Mouse (Mus musculus): ENCODE results near the gene Gm8126.
"Not testable (repeated sequence)": the region's sequence is repeated elsewhere in the genome, so short reads cannot be mapped to it uniquely, and the experiment has no call there.

Gm8126 gene

DNA sequence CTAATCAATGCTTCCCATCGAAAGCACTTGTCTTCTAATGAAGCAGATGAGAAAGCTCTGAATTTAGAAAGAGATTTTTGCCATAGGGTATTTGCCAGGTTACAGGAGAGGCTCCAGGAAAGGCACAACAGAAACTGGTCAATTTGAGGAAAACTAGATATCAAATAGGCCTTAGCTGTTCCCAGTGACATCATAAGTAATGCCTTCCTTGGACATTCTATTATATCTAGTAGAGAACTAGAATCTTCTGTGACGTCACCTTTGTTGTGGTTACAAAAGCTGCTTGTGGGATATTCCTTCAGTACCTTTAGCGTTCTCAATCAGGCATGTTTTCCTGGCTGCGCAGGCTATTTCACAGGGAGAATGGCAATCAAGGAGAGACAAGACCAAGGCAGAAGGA, at the start of gene Gm8126:
Gene Gm8126, plus strand, starts transcription at position 301 of the 400 bp plus-strand sequence.
- not testable (repeated sequence) for DNase-seq (ENCODE audit: low spot score in 2 of 2)

DNA sequence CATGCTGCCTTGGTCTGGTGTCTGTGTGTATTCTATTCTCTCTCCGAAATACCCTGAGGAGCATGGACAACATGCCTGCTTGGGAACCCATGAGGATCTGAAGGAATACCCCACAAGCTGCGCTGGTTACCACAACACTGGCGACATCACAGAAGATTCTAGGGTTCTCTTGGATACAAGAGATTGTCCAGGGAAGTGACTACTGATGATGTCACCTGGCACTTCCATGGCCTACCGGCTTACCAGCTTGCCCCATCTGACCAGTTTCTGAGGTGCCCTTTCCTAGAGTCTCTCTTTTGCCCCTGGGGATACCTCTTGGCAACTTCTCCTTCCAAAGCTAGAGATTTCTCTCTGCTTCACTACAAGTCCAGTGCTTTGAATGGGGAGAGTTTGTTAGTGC, 23.2 kb upstream of the Gm8126 start, which contains the start of gene Gm8122:
Gene Gm8122, minus strand, starts transcription at position 101 of the 400 bp plus-strand sequence.
- not testable (repeated sequence) for DNase-seq (ENCODE audit: low spot score in 2 of 2)

DNA sequence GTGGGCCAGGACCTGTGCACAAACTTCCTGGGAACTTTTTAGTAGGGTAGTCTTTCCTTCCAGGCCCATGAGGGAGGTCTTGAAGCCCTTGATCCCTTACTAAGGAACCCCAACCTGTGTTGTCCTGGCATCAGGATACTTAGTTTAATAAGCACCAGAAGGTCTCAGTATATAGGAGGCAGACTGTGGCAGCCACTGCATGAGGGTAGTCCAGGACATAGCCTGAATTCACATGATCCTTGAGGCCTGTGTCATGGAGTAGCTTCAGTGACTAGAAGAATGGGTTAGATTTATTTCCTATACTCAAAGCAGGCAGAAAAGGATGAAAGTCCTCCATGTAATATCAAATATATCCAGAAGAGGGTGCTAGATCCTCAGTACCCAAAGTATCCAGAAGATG, 20.7 kb upstream of the Gm8126 start:
- peak in 1 of 2 experiments; percentile 30 for DNase-seq (ENCODE audit: low spot score in 2 of 2)

DNA sequence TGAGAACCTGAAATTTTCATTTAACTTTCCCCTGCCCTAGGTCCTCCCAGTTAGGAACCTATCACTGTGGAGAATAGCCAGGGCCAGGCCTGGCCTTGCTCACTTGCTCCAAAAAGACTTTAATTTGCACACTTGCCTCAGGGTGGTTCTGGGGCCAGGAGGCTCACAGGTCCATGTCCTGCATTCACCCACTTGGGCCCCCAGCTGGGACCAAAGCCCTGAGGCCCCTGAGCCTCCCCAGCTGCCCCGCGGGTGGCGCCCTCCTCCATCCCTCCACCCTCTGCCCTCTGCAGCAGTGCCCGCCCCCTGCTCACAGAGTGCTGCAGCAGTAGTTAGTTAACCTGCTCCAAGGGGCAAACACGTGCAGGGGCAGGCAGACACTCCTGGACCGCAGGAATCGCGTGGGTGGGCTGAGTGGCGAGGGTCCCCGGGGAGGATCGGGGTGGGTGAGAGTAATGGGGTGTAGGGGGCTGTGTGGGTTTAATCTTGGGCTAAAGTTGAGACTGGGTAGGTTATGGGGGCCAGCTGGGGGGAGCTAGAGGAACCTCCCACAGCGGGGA, 8.8 kb upstream of the Gm8126 start:
- not testable (repeated sequence) for DNase-seq (ENCODE audit: low spot score in 2 of 2)

DNA sequence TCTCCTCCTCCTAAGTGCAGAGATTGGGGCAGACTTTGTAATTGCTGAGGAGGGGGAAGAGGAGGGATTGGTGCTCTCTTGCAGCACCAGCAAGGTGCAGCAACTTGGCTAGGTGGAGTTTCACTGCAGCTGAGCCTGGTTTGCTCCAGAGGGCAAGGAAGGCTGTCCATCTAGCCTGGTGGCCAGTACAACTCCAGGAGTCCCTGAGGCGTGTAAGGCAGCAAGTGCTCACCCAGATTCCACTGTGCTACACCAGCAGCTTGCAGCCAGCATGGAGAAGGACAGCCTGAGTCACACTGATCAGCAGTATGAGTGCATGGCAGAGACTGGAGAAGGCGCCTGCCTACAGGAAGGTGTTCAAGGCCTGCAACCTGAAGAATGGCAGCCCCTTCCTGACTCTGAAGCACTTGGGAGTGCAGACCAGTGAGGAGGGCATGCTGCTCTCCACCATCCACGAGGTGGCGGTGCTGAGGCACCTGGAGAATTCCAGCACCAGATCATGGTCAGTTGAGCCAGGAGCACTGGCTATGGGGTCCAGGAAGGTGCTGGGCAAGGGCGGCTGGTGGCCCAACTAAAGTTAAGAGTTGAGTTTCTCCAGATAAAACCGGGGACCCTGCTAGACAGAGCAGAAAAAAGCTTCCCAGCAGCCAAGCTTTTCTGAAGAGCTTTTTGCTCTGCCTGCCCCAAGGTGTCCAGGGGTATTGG, 7.7 kb upstream of the Gm8126 start:
- not testable (repeated sequence) for DNase-seq (ENCODE audit: low spot score in 2 of 2)

DNA sequence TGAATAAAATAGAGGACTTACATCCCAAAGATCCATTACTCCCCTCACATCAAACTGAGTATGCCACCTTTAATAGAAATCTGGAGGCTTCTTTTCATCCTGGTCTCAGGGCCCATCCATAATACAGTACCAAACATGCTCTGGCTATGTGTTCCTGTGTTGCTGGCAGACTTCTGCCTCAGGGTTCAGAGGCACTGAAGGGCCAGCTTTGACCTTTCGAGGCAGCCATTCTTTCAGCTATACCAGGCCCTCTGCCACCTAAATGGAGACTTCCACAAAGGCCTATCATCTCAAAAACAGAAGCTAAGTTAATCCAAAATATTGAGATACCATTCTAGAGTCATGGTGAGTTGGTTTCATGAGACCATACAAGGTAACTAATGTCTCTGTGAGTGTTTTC, 1.9 kb upstream of the Gm8126 start:
- not testable (repeated sequence) for DNase-seq (ENCODE audit: low spot score in 2 of 2)

DNA sequence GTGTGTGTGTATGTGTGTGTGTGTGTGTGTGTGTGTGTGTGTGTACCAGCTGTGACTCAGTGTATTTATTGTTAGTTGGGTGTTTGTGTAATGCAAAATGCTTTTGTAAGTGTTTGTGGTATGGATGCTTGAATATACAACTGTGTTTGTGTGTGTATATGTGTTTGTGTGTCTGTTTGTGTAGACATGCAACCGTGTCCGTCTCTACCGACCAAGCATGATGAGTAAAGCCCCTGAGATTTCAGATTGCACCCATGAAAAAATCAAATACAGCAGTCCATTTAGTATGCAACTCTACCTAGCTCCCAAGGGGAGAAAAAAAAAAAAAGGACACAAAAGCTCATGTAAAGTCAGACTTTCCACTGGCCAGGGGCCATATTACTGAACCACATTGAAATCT, 5.0 kb downstream of the Gm8126 start:
- DNase-seq (ENCODE audit: low spot score in 2 of 2) = not testable (repeated sequence)

DNA sequence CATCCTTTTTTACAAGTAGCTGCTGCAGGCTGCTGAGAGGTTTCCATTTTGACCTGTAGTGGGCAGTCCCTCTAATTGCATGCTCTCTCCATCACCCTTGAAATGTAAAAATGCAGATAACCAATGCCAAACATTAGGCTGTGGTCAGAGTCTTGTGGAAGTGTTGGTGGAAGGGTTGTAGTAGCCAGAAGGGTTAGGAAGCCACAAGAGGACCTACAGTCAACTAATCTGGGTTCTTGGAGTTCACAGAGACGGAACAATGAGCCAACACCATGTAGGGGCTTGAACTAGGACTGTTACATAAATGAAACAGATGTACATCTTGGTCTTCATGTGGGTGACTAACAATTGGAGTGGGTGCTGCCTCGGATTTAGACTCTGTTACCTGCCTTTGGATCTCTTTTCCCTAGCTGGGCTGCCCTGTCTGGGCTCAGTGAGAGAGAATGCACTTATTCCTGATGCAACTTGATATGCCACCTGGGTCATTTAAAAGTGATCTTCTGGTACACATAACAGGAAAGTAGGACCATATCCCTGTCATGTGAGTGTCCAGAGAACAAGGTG, 10.2 kb downstream of the Gm8126 start:
- DNase-seq (ENCODE audit: low spot score in 2 of 2) = peak in 1 of 2 experiments; percentile 63

DNA sequence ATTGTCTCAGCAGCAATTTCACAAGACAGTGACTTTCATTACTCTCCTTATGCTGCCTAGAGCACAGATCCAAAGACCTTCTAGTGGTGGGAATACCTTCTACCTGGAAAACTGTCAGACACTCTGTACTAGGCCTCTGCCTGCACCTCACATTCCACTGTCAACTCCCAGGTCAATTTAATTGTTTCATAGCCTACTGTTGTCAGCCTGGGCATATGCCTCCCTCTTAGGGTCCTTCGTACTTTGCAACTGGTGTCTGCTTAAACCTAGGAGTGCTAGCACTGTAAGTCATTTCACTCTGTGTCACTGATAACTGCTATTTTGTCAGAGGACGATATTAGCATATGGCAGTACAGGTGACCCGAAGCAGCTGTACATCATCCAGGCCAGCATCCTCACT, 10.8 kb downstream of the Gm8126 start:
- not testable (repeated sequence) for DNase-seq (ENCODE audit: low spot score in 2 of 2)

DNA sequence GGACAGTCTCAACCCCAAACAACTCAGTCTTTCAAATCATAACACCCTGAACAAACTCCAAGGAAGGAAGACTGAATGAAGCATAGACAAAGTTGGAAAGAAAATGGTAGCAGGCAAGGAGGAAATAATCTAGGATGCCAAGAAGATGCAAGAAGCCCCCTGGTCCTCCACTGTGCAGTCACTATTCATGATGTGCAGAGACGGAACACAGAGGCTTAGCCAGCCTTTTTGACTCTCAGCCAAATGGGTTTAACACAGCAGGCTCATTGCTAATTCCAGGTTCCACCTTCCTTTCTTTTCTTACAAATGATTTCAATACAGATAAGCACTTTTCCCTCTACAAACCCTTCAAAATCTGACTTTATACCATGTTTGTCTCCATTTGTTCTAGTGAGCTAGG, 14.7 kb downstream of the Gm8126 start:
- DNase-seq (ENCODE audit: low spot score in 2 of 2) = not testable (repeated sequence)

DNA sequence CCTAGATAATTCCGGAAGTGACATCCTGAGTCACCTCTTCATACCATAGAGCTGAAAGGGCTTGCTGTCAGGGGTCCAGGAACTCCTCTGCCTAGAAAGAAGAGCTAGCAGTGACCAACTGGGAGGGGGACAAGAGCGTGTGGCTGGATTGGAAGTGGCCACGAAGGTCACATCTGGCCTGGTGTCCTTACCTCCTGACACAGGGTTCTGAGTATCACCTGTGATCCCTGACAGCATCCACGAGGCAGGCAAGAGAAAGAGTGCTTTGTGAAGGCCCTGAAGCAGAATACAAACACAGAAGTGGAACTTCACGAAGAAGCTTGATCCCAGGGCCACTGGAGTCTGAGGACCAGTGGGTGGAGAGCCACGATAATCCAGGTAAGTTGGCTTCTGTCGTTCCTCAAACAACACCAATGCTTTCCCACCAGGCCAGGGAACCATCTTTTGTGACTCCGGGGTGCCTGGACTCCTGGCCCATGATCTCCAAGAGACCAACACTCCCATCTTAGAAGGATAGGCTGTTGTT, 16.6 kb downstream of the Gm8126 start, which contains the start of gene Gm9732:
Gene Gm9732, plus strand, starts transcription at position 51 of the 526 bp plus-strand sequence.
- DNase-seq (ENCODE audit: low spot score in 2 of 2) = not testable (repeated sequence)

DNA sequence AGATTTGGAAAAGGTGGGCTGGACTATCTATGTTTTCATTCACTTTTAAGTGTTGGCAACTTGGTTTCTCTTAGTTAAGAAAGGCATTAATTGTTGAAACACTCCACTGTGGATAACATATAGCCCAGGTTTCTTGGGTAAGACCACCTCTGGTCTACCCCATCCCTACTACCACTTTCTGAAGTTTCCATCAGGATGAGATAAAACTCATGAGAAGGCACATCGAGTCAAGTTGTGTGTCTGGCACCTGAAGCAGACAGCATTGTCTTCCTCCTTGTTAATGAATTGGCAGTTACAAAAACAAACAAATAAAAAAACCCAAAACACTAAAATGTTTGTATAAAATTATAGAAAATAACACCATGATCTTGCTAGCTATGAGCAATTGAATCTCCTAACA, 17.3 kb downstream of the Gm8126 start:
- not testable (repeated sequence) for DNase-seq (ENCODE audit: low spot score in 2 of 2)

DNA sequence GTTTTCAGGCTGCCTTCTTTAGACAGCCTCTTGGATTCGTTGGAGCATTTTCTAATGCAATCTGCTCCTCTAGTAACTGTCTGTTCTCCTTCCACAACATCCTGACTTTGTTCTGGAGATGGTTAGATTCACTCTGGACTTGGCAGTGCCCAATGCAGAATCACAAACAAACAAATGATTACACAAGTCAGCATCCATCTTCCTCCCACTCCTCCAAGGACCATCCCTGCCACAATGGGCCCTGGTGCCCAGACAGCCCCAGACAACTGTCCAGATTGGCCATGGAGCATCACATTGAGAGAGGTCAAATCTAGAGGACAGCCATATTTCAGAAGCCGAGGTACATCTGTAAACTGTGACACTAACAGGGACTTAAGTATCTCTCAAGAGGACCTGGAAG, 19.0 kb downstream of the Gm8126 start:
- not testable (repeated sequence) for DNase-seq (ENCODE audit: low spot score in 2 of 2)

DNA sequence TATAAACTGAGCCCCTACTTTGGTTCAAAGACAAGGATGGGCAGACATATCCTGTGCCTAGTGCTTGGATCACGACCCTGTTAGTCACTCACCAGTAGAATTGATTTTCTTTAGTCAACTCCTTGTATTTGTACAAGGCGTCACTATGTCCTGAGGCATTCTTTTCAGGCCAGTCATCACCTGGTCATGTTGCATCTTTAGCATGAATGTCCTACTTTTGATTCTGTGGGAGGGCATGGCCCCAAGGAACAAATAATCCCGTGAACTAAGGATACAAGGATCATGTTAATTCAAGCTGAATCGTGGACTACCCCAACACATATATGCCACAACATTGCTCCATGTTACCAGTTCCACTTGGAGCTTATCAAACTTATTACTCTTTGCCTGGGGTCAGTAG, 19.7 kb downstream of the Gm8126 start:
- DNase-seq (ENCODE audit: low spot score in 2 of 2) = not testable (repeated sequence)

DNA sequence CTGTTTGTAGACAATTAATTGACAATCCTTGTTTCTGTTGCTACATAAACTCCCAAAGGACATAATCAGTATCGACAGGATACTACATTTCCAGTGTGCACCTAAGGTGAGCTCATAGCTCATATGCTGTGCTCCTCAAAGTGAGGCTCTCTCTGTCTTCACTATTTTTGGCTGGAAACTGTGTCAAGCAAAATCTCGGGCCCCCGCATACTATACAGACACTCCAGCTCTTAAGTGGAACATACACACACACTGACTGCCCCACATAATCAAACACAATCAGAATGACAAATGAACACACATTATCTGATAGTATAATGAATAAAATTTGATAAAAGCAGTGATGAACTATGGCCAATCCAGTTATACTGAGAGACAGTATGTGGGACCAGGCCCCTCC, 20.2 kb downstream of the Gm8126 start:
- peak; percentile 64 to 86 for DNase-seq (ENCODE audit: low spot score in 2 of 2)

DNA sequence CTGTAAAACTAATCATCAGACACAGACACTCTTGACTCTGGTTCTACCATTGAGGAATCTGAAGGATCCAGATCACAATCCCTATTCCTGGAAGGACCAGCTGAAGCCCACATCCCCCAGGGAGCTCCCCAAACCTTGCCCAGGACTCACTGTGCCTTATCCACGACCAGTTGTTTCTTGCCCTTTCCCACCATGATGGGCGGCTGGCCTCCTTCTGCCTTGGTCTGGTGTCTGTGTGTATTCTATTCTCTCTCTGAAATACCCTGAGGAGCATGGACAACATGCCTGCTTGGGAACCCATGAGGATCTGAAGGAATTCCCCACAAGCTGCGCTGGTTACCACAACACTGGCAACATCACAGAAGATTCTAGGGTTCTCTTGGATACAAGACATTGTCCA, 35.1 kb downstream of the Gm8126 start, which contains the start of gene Gm8127:
Gene Gm8127, minus strand, starts transcription at position 330 of the 400 bp plus-strand sequence.
- not testable (repeated sequence) for DNase-seq (ENCODE audit: low spot score in 2 of 2)

Data from left cerebral cortex, adult 9 months (tissue).